Mouse (Mus musculus) bone marrow macrophage, adult 2 months (primary cell): ENCODE data around the gene Rassf5. TPM values are rescaled to one million over a fixed set of nuclear protein-coding genes. Genes with fewer than 3 reads are reported as not detected.

Experiments used
- H3K27ac ChIP-seq: 2 replicates; pipeline ENCODE4 v1.5.1; 2012; ENCODE audit warnings: low read depth, low read length; ENCODE audit not compliant: insufficient read depth
- H3K4me1 ChIP-seq: 2 replicates; pipeline ENCODE4 v1.6.1; 2012; ENCODE audit warnings: low read length; ENCODE audit not compliant: control insufficient read depth, insufficient read depth
- H3K4me3 ChIP-seq: 2 replicates; pipeline ENCODE4 v1.5.1; 2012; ENCODE audit warnings: mild to moderate bottlenecking, low read length, moderate library complexity; ENCODE audit not compliant: insufficient read depth
- CTCF ChIP-seq: IDR thresholded peaks from 2 replicates; pipeline ENCODE4 v1.5.1; 2012; ENCODE audit warnings: low read depth, mild to moderate bottlenecking, low read length, moderate library complexity
- POLR2A ChIP-seq: IDR thresholded peaks from 2 replicates; pipeline ENCODE4 v1.6.1; 2012; ENCODE audit warnings: mild to moderate bottlenecking, low read depth, low read length, borderline replicate concordance
- polyA plus RNA-seq: library from polyadenylated mRNA; stranded (reverse); fragments of >200 nt; gene quantifications from 2 replicates; pipeline ENCODE4 v1.2.4, GENCODE M21; 2012; ENCODE audit not compliant: missing spikeins, insufficient read depth, insufficient read length

The Rassf5 gene
- polyA plus RNA-seq, 1 experiment = 49.4 TPM

GRCm38 (mm10) chr1:131183201-131183600 is 61.9 kb downstream of the Rassf5 start:
- TF ChIP-seq POLR2A (no peak), CTCF (no peak)
- peaks cover 62% of the 10 kb centered on the region for H3K4me1 ChIP-seq

GRCm38 (mm10) chr1:131181642-131182527 is 63.2 kb downstream of the Rassf5 start:
- TF ChIP-seq POLR2A (no peak), CTCF (peak; percentile 93)
- H3K4me3 ChIP-seq = no peak overlapping the region
- peaks cover 52% of the 10 kb centered on the region for H3K4me1 ChIP-seq
- H3K27ac ChIP-seq = no peak overlapping the region

More at GRCm38 (mm10) chr1:131183201-131183600, 61.9 kb downstream of the Rassf5 start:
- Histone ChIP-seq H3K27ac (no peak overlapping the region), H3K4me3 (no peak overlapping the region)

- H3K27ac ChIP-seq = no peak overlapping the region
- no peak for TF ChIP-seq CTCF
- no peak for TF ChIP-seq POLR2A
- no peak overlapping the region for H3K4me3 ChIP-seq
Observed at GRCm38 (mm10) chr1:131180386-131180785, 64.7 kb downstream of the Rassf5 start.

GRCm38 (mm10) chr1:131178083-131178482 is 67.0 kb downstream of the Rassf5 start:
- Histone ChIP-seq H3K4me3 (no peak overlapping the region), H3K4me1 (peaks cover 36% of the 10 kb centered on the region), H3K27ac (no peak overlapping the region)
- no peak for TF ChIP-seq CTCF
- no peak for TF ChIP-seq POLR2A

More at GRCm38 (mm10) chr1:131180386-131180785, 64.7 kb downstream of the Rassf5 start:
- H3K4me1 ChIP-seq = peaks cover 39% of the 10 kb centered on the region

GRCm38 (mm10) chr1:131177249-131177648 is 67.8 kb downstream of the Rassf5 start:
- TF ChIP-seq POLR2A (no peak), CTCF (no peak)
- peaks cover 29% of the 10 kb centered on the region for H3K4me1 ChIP-seq
- no peak overlapping the region for H3K4me3 ChIP-seq

GRCm38 (mm10) chr1:131175819-131176218 is 69.2 kb downstream of the Rassf5 start:
- no peak overlapping the region for H3K4me3 ChIP-seq
- peaks cover 24% of the 10 kb centered on the region for H3K4me1 ChIP-seq
- no peak overlapping the region for H3K27ac ChIP-seq
- no peak for TF ChIP-seq CTCF

More at GRCm38 (mm10) chr1:131177249-131177648, 67.8 kb downstream of the Rassf5 start:
- H3K27ac ChIP-seq = no peak overlapping the region

- Histone ChIP-seq H3K27ac (no peak overlapping the region), H3K4me3 (no peak overlapping the region), H3K4me1 (peaks cover 24% of the 10 kb centered on the region)
- no peak for TF ChIP-seq POLR2A
- TF ChIP-seq CTCF = no peak
Observed at GRCm38 (mm10) chr1:131175189-131175588, 69.9 kb downstream of the Rassf5 start.

- TF ChIP-seq POLR2A = no peak
- no peak for TF ChIP-seq CTCF
- no peak overlapping the region for H3K4me3 ChIP-seq
Observed at GRCm38 (mm10) chr1:131174299-131174861, 70.7 kb downstream of the Rassf5 start.

GRCm38 (mm10) chr1:131173809-131174208 is 71.2 kb downstream of the Rassf5 start:
- no peak overlapping the region for H3K4me3 ChIP-seq
- H3K4me1 ChIP-seq = peaks cover 24% of the 10 kb centered on the region
- no peak for TF ChIP-seq POLR2A
- peak overlapping the region; percentile 52 for H3K27ac ChIP-seq

More at GRCm38 (mm10) chr1:131174299-131174861, 70.7 kb downstream of the Rassf5 start:
- peak overlapping the region; percentile 52 for H3K27ac ChIP-seq
- peaks cover 24% of the 10 kb centered on the region for H3K4me1 ChIP-seq

- Histone ChIP-seq H3K27ac (no peak overlapping the region), H3K4me1 (peaks cover 19% of the 10 kb centered on the region), H3K4me3 (no peak overlapping the region)
- no peak for TF ChIP-seq CTCF
- no peak for TF ChIP-seq POLR2A
Observed at GRCm38 (mm10) chr1:131173001-131173400, 72.1 kb downstream of the Rassf5 start.
